Mouse (Mus musculus): Measurements from ENCODE around the gene Serf1.
"Not testable (repeated sequence)": the region's sequence is repeated elsewhere in the genome, so short reads cannot be mapped to it uniquely, and the experiment has no call there.

The Serf1 gene

GRCm38 (mm10) chr13:100107652-100108472 lies at the start of gene Serf1:
Serf1 (plus strand) TSS chr13:100108012.
- peak; percentile 84 for DNase-seq (ENCODE audit: low read depth, low spot score)

- no peak for DNase-seq (ENCODE audit: low read depth, low spot score)
Observed at GRCm38 (mm10) chr13:100063936-100064335, 43.9 kb upstream of the Serf1 start.

- no peak for DNase-seq (ENCODE audit: low read depth, low spot score)
Observed at GRCm38 (mm10) chr13:100067821-100068220, 40.0 kb upstream of the Serf1 start.

GRCm38 (mm10) chr13:100071473-100071872 lies 36.3 kb upstream of the Serf1 start:
- DNase-seq (ENCODE audit: low read depth, low spot score) = no peak

- no peak for DNase-seq (ENCODE audit: low read depth, low spot score)
Observed at GRCm38 (mm10) chr13:100098808-100099207, 9.0 kb upstream of the Serf1 start.

- DNase-seq (ENCODE audit: low read depth, low spot score) = no peak
Observed at GRCm38 (mm10) chr13:100103052-100103658, 4.7 kb upstream of the Serf1 start.

- peak; percentile 93 for DNase-seq (ENCODE audit: low read depth, low spot score)
Observed at GRCm38 (mm10) chr13:100103748-100104254, 4.0 kb upstream of the Serf1 start, which contains the start of gene Bdp1. Bdp1 (minus strand) TSS chr13:100104070.

GRCm38 (mm10) chr13:100112218-100112972 lies 4.6 kb downstream of the Serf1 start:
- DNase-seq (ENCODE audit: low read depth, low spot score) = no peak

- DNase-seq (ENCODE audit: low read depth, low spot score) = no peak
Observed at GRCm38 (mm10) chr13:100123970-100124369, 16.2 kb downstream of the Serf1 start.

GRCm38 (mm10) chr13:100124423-100125257 lies 16.8 kb downstream of the Serf1 start, which contains the start of gene Smn1:
Smn1 (plus strand) TSS chr13:100124852.
- DNase-seq (ENCODE audit: low read depth, low spot score) = peak; percentile 94

GRCm38 (mm10) chr13:100125258-100125643 lies 17.4 kb downstream of the Serf1 start:
- DNase-seq (ENCODE audit: low read depth, low spot score) = no peak

- no peak for DNase-seq (ENCODE audit: low read depth, low spot score)
Observed at GRCm38 (mm10) chr13:100141646-100142314, 34.0 kb downstream of the Serf1 start.

GRCm38 (mm10) chr13:100152659-100153058 lies 44.8 kb downstream of the Serf1 start:
- DNase-seq (ENCODE audit: low read depth, low spot score) = no peak

GRCm38 (mm10) chr13:100156624-100157023 lies 48.8 kb downstream of the Serf1 start:
- DNase-seq (ENCODE audit: low read depth, low spot score) = no peak

GRCm38 (mm10) chr13:100161171-100161870 lies 53.5 kb downstream of the Serf1 start:
- not testable (repeated sequence) for DNase-seq (ENCODE audit: low read depth, low spot score)

- DNase-seq (ENCODE audit: low read depth, low spot score) = not testable (repeated sequence)
Observed at GRCm38 (mm10) chr13:100162467-100162866, 54.7 kb downstream of the Serf1 start.
